Mouse (Mus musculus) embryonic facial prominence, embryonic 15.5 days (tissue): ENCODE results near the gene Lcn5. TPM values are rescaled to one million over a fixed set of nuclear protein-coding genes. Genes with fewer than 3 reads are reported as not detected.
"Not testable (repeated sequence)": the region's sequence is repeated elsewhere in the genome, so short reads cannot be mapped to it uniquely, and the experiment has no call there.

Experiments
- ATAC-seq: fragments of 200-750 bp; cut with Nextera tagmentation; 2 replicates; pipeline ENCODE4 v1.8.0; 2017; ENCODE audit warnings: low read depth, moderate TSS enrichment; ENCODE audit not compliant: insufficient number of reproducible peaks, low FRiP score, low TSS enrichment
- H3K27ac ChIP-seq: fragments of 300-500 bp; sonication (generic); replicated peaks from 2 replicates; pipeline ENCODE4 v1.5.1; 2015; ENCODE audit warnings: mild to moderate bottlenecking, inconsistent platforms
- H3K27me3 ChIP-seq: fragments of 300-500 bp; sonication (generic); 2 replicates; pipeline ENCODE4 v1.6.1; 2015; ENCODE audit warnings: inconsistent platforms
- H3K36me3 ChIP-seq: fragments of 300-500 bp; sonication (generic); 2 replicates; pipeline ENCODE4 v1.6.1; 2015; ENCODE audit warnings: mild to moderate bottlenecking, inconsistent platforms
- H3K4me1 ChIP-seq: fragments of 300-500 bp; sonication (generic); 2 replicates; pipeline ENCODE4 v1.6.1; 2015; ENCODE audit warnings: inconsistent platforms
- H3K4me2 ChIP-seq: fragments of 300-500 bp; sonication (generic); replicated peaks from 2 replicates; pipeline ENCODE4 v1.6.1; 2015; ENCODE audit warnings: mild to moderate bottlenecking, inconsistent platforms
- H3K4me3 ChIP-seq: fragments of 300-500 bp; sonication (generic); replicated peaks from 2 replicates; pipeline ENCODE4 v1.5.1; 2015; ENCODE audit warnings: mild to moderate bottlenecking, inconsistent platforms
- H3K9ac ChIP-seq: fragments of 300-500 bp; sonication (generic); 2 replicates; pipeline ENCODE4 v1.6.1; 2015; ENCODE audit warnings: inconsistent platforms
- H3K9me3 ChIP-seq: fragments of 300-500 bp; sonication (generic); replicated peaks from 2 replicates; pipeline ENCODE4 v1.6.1; 2016; ENCODE audit warnings: inconsistent platforms
- WGBS: fragments of 180-500 bp; shearing (Covaris S2); methylation state at CpG from one replicate; pipeline ENCODE4 v1.1.7; 2015; 5-methylcytosine and 5-hydroxymethylcytosine counted together
- polyA plus RNA-seq: library from polyadenylated mRNA; unstranded; fragments of >200 nt; fragmentation: Nextera tagmentation; extraction: Ambion mirVana; gene quantifications from 2 replicates; pipeline ENCODE4 v1.2.1, GENCODE M21; 2015

The Lcn5 gene
- polyA plus RNA-seq, 1 experiment from 2014 or later: not detected

DNA sequence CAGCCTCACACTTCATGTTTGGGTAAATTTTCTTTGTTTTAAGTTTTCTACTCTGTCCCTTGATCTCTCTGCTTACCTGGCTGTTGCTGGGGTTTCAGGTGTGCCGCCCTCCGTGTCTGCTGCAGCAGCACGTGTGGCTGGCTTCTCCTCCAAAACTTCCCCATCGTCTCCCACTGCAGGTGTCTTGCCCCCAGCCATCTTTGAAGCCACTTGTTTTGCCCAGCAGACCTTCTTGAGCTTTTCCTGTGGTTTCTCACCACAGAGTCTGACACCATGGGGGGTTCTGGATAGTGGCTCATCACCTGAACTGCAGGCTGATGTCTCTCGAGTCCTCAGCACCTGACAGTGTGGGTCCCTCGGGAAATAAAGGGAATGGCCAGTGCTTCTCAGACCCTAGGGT lies 21.8 kb downstream of the Lcn5 start:
- no peak overlapping the region for H3K4me3 ChIP-seq
- no peak for ATAC-seq
- WGBS: 74% methylated on average over 6 of the region's 6 CpGs
- no peak overlapping the region for H3K4me2 ChIP-seq
- H3K36me3 ChIP-seq: no peaks in the 10 kb centered on the region
- H3K27ac ChIP-seq: no peak overlapping the region
- no peaks in the 10 kb centered on the region for H3K27me3 ChIP-seq
- H3K9me3 ChIP-seq: no peaks in the 10 kb centered on the region
- no peak overlapping the region for H3K9ac ChIP-seq
- H3K4me1 ChIP-seq: no peaks in the 10 kb centered on the region

DNA sequence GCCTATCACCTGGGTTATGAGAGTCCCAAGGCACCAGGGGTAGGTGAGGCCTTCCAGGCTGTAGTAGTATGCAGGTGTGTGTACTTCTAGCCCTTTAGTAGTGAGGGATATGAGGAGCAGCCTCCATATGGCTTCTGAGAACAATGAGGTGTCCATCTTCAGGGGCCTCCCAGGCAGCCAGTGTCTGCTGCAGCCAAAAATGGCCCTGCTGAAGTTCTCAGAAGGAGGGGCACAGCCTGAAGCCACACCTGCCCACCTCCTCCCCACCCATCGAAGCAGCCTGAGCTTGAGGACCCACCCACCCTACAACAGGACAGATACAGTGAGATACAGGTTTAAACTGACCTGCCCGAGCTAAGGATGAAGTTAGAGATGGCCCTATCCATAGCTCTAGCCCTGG lies 24.7 kb downstream of the Lcn5 start, which contains the start of gene Lcn10:
Gene Lcn10 (plus strand): TSS at position 301 of the 400 bp plus-strand sequence.
- Histone ChIP-seq H3K4me2 (no peak within 1 kb of the TSS), H3K9me3 (no peaks in the 10 kb centered on the region), H3K4me3 (no peak within 1 kb of the TSS), H3K36me3 (no peaks in the 10 kb centered on the region), H3K27ac (no peak within 1 kb of the TSS), H3K27me3 (no peaks in the 10 kb centered on the region), H3K9ac (no peak within 1 kb of the TSS), H3K4me1 (no peaks in the 10 kb centered on the region)
- no peak for ATAC-seq
- 75% methylated on average over 2 of the region's 2 CpGs for WGBS

DNA sequence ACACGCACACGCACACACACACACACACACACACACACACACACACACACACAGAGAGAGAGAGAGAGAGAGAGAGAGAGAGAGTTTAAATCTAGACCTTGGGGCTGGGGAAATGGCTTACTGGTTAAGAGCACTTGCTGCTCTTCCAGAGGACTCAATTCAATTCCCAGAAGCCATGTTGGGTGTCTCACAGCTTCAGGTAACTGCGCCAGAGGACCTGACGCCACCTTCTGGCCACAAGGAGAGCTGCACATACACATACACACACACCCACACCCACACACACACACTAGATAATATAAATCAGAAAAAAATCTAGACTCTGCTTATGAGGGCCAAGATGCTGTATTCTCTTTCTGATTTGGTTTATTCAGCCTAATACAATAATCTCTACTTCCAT lies 29.2 kb downstream of the Lcn5 start:
- 68% methylated on average over 4 of the region's 4 CpGs for WGBS
- no peak for ATAC-seq
- Histone ChIP-seq H3K27me3 (no peaks in the 10 kb centered on the region), H3K4me3 (no peak overlapping the region), H3K4me1 (no peaks in the 10 kb centered on the region), H3K36me3 (no peaks in the 10 kb centered on the region), H3K27ac (no peak overlapping the region), H3K4me2 (no peak overlapping the region), H3K9ac (no peak overlapping the region), H3K9me3 (no peaks in the 10 kb centered on the region)

DNA sequence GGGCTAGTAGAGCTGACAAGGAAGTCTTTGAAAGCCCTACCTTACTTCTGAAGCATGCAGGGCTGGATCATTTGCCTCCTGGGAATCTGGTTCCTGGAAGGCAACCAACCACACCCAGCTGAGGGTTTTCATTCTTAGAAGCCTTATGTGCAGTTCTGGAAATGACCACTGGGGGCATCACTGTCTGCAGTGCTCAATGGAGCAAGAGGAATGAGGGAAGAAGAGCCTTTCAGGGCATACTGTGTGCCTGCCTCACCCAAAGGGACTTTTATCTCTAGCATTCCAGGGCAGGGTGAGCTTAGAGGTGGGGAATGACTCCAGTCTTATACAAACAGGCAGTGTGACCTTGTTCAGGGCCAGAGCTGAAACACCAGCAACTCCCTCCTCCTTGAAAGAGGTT lies 36.9 kb downstream of the Lcn5 start:
- Histone ChIP-seq H3K27me3 (no peaks in the 10 kb centered on the region), H3K4me2 (no peak overlapping the region), H3K9me3 (no peaks in the 10 kb centered on the region), H3K27ac (no peak overlapping the region), H3K36me3 (no peaks in the 10 kb centered on the region), H3K4me1 (no peaks in the 10 kb centered on the region), H3K9ac (no peak overlapping the region), H3K4me3 (no peak overlapping the region)
- ATAC-seq: no peak

DNA sequence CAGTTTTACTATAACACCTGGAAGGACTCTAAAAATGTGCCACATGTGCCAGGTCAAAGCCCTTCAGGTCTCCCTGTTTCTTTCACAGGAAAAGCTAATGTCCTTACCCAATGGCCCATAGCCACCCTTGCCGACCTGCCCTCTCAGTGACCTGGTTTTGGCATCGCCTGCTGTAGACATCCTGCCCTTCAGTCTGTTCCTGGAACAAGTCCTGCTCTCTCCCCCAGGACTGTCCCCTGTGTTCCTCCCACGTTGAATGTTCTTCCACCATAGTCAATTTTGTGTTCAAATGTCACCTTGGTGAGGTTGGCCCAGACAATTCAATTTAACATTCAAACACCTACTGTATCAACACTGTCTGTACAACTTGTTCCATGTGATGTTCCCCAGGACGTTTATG lies 39.2 kb downstream of the Lcn5 start:
- no peak for ATAC-seq
- Histone ChIP-seq H3K36me3 (no peaks in the 10 kb centered on the region), H3K27ac (no peak overlapping the region), H3K9ac (no peak overlapping the region), H3K4me1 (no peaks in the 10 kb centered on the region), H3K4me3 (no peak overlapping the region), H3K9me3 (no peaks in the 10 kb centered on the region), H3K4me2 (no peak overlapping the region), H3K27me3 (no peaks in the 10 kb centered on the region)
- WGBS: 56% methylated on average over 4 of the region's 4 CpGs

DNA sequence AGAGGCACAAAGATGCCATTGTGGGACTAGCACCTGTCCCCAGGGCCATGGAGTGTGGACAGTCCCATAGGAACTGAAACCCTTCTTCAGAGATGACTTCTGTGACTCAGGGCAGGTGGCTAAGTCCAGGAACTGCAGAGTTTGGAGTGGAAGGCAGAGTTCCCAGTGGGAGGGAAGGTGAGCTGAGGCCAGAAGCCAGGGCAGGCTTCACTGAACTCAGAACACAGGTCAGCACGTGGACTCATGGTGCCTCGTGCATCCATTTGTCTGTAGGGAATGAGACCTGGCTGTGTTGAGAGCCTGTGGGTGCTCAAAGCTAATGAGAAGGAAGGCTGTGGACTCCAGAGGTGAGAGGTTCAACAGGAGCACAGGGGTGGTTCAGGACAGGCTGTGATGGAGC lies 40.9 kb downstream of the Lcn5 start:
- Histone ChIP-seq H3K9ac (no peak overlapping the region), H3K4me2 (no peak overlapping the region), H3K9me3 (no peaks in the 10 kb centered on the region), H3K27ac (no peak overlapping the region), H3K4me1 (no peaks in the 10 kb centered on the region), H3K27me3 (no peaks in the 10 kb centered on the region), H3K36me3 (no peaks in the 10 kb centered on the region), H3K4me3 (no peak overlapping the region)
- WGBS: 84% methylated on average over 2 of the region's 2 CpGs
- ATAC-seq: no peak

DNA sequence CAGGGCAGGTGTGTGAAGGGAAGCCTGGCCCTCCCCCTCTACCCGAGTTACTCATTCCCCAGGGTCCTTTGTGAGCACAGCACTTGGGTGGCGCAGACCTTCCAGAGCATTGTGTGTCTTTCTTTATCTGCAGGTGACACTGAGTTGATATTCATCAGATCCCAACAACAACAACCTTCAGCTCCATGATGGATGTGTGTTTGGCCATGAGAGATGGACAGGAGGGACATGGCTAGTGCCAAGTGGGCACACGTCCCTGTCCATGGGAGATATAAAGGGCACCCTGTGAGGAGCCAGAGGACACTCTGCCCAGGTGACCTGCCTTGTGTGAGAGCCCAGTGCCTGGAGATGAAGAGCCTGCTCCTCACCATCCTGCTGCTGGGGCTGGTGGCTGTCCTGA lies 42.0 kb downstream of the Lcn5 start, which contains the start of gene Obp2a:
Gene Obp2a (plus strand): TSS at position 301 of the 400 bp plus-strand sequence.
- ATAC-seq, H3K9ac ChIP-seq, H3K9me3 ChIP-seq, H3K4me3 ChIP-seq, H3K36me3 ChIP-seq, H3K4me1 ChIP-seq, H3K4me2 ChIP-seq, H3K27me3 ChIP-seq, H3K27ac ChIP-seq: not testable (repeated sequence)
- 80% methylated on average over 3 of the region's 3 CpGs for WGBS

DNA sequence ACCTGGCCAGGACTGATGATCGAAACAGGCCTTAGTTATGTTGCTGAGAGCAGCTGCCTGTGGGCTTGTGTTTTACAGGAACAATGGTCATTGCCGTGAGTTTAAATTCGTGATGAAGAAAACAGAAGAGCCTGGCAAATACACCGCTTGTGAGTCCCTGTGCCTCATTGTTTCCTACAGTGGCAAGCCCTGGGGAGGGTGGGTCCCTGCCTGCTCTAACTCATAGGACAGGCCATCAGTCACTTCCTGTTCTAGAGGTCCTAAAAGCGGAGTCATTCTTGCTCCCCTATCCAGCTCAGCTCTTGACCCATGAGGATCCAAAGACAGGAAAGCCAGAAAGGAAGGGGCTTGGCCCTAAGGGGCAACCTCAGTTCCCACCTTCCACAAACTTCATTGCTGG lies 43.2 kb downstream of the Lcn5 start:
- Histone ChIP-seq H3K4me3 (no peak overlapping the region), H3K9ac (no peak overlapping the region), H3K4me1 (no peaks in the 10 kb centered on the region), H3K4me2 (no peak overlapping the region), H3K27ac (no peak overlapping the region), H3K9me3 (no peaks in the 10 kb centered on the region), H3K36me3 (no peaks in the 10 kb centered on the region), H3K27me3 (no peaks in the 10 kb centered on the region)
- no peak for ATAC-seq
- WGBS: 74% methylated on average over 5 of the region's 5 CpGs

DNA sequence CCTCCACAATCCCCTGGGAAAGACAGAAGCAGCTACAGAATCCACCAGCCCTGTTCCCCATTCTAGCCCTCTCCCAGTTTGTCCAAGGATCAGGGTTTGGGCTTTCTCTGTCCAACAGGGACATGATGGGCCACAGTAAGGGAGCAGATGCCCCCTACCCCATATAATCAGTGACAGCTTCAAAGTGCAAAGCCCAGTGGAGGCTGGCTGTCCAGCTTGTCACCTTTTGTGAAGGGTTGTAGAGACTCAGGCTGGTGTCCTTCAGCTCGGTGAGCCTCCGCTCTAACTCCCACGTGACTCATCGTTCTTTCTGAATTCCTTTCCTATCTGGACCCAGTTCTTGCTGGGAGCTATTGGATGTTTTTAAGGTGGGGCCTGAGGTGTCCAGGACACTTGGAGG lies 46.0 kb downstream of the Lcn5 start:
- Histone ChIP-seq H3K4me1 (peaks cover 8% of the 10 kb centered on the region), H3K4me3 (no peak overlapping the region), H3K9ac (no peak overlapping the region), H3K9me3 (no peaks in the 10 kb centered on the region), H3K36me3 (no peaks in the 10 kb centered on the region), H3K27me3 (no peaks in the 10 kb centered on the region), H3K4me2 (no peak overlapping the region), H3K27ac (no peak overlapping the region)
- 84% methylated on average over 4 of the region's 4 CpGs for WGBS
- ATAC-seq: no peak

DNA sequence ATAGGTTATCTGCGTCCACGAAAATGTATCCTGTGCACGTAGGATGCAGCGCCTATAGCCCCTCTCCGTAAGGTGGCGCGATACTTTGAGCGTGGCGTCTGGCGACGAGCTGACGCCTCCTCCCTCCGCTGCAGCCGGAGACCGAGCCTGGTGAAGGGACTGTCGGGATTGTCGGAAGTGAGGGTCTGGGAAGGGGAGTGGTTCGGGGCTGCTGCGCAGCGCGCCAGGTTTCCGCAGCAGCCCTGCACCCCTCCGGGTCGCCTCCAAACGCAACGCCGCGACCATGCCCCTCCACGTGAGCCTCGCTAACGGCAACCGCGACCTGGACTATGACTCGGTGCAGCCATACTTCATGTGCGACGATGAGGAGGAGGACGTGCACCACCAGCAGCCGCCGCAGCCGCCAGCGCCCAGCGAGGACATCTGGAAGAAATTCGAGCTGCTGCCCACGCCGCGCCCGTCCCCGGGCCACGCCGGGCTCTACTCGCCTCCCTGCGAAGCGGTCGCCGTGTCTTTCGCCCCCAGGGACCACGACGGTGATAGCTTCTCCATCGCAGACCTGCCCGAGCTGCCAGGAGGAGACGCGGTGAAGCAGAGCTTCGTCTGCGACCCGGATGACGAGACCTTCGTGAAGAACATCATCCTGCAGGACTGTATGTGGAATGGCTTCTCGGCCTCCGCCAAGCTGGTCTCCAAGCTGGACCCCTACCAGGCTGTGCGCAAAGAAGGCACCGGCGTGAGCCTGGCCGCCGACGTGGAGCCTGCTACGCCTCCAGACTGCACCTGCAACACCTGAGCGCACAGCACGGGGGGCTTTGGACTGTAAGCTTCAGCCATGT lies 49.1 kb downstream of the Lcn5 start, which contains the start of gene Bmyc:
Gene Bmyc (plus strand): TSS at position 97 of the 839 bp plus-strand sequence.
- peaks cover 12% of the 10 kb centered on the region for H3K4me1 ChIP-seq
- peak within 1 kb of the TSS; percentile 90 for H3K4me2 ChIP-seq
- H3K9ac ChIP-seq: peak within 1 kb of the TSS; percentile 58
- peak within 1 kb of the TSS; percentile 73 for H3K4me3 ChIP-seq
- no peaks in the 10 kb centered on the region for H3K36me3 ChIP-seq
- H3K27me3 ChIP-seq: no peaks in the 10 kb centered on the region
- WGBS: under 1% methylated on average over 78 of the region's 78 CpGs
- no peaks in the 10 kb centered on the region for H3K9me3 ChIP-seq
- peak within 1 kb of the TSS; percentile 83 for H3K27ac ChIP-seq
- ATAC-seq: peak; percentile 88

DNA sequence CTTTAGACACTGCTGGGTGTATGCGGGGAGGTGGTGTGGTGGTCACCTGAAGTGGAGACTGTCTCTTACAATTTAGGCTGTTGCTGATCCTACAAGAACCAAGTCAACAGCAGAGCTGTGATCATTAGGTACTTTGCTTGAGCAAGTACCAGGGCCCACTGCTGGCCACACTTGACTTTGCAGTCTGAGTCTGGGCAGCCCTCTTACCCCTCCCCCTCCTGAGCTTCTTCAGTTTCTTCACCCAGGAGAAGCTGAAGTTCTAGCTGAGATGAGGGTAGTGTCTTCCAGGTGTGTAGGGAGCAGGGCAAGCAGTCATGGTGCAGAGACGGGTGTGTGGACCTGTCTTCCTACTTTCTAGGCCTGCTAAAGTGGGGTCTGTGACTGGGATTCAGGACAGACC lies 50.4 kb downstream of the Lcn5 start:
- WGBS: 76% methylated on average over 2 of the region's 2 CpGs
- no peak overlapping the region for H3K4me3 ChIP-seq
- ATAC-seq: no peak
- H3K9me3 ChIP-seq: no peaks in the 10 kb centered on the region
- H3K9ac ChIP-seq: no peak overlapping the region
- no peak overlapping the region for H3K27ac ChIP-seq
- peak overlapping the region; percentile 22; the same call in 1 of the 2 replicates for H3K4me2 ChIP-seq
- no peaks in the 10 kb centered on the region for H3K36me3 ChIP-seq
- peaks cover 12% of the 10 kb centered on the region for H3K4me1 ChIP-seq
- H3K27me3 ChIP-seq: no peaks in the 10 kb centered on the region

DNA sequence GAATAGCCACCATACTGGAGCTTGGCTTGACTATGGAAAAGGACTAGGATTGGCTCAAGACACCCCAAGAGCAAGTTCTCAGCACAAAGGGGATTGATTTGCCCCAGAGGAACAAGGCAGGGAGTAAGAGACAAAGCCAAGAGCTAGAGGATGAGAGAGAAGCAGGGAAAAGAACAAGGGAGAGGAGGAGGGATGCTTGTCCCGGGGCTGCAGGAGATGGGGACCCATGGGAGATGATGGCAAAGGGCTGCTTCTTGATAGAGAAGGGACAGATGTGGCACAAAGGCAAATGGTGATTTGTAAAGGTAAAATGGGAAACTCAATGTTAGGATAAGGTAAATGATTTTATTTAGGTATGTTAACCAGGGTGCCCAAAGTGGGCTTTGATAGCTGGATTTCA lies 51.3 kb downstream of the Lcn5 start:
- not testable (repeated sequence) for H3K9ac ChIP-seq, H3K27ac ChIP-seq, H3K36me3 ChIP-seq, H3K9me3 ChIP-seq, ATAC-seq, H3K4me3 ChIP-seq, H3K4me2 ChIP-seq, H3K27me3 ChIP-seq
- 86% methylated on average over 1 of the region's 1 CpGs for WGBS
- peaks cover 12% of the 10 kb centered on the region for H3K4me1 ChIP-seq
